Mouse (Mus musculus): Measurements from ENCODE around the gene Mmp28.

Mmp28 gene

GRCm38 (mm10) chr11:83447612-83448011 is 15.3 kb downstream of the Mmp28 start:
- DNase-seq (ENCODE audit: low spot score) = no peak

- DNase-seq (ENCODE audit: low spot score) = no peak
Observed at GRCm38 (mm10) chr11:83445001-83445400, 17.9 kb downstream of the Mmp28 start.

GRCm38 (mm10) chr11:83443824-83444223 is 19.0 kb downstream of the Mmp28 start:
- DNase-seq (ENCODE audit: low spot score) = no peak

- peak; percentile 80 for DNase-seq (ENCODE audit: low spot score)
Observed at GRCm38 (mm10) chr11:83442596-83443267, 20.1 kb downstream of the Mmp28 start.

- no peak for DNase-seq (ENCODE audit: low spot score)
Observed at GRCm38 (mm10) chr11:83441235-83441634, 21.6 kb downstream of the Mmp28 start.

GRCm38 (mm10) chr11:83440081-83441064 is 22.5 kb downstream of the Mmp28 start:
- peak; percentile 88 for DNase-seq (ENCODE audit: low spot score)

- DNase-seq (ENCODE audit: low spot score) = no peak
Observed at GRCm38 (mm10) chr11:83439426-83440060, 23.3 kb downstream of the Mmp28 start.

- DNase-seq (ENCODE audit: low spot score) = no peak
Observed at GRCm38 (mm10) chr11:83437377-83437776, 25.5 kb downstream of the Mmp28 start, which contains the start of gene 1700020L24Rik. Gene 1700020L24Rik, plus strand, starts transcription at chr11:83437677.

- DNase-seq (ENCODE audit: low spot score) = no peak
Observed at GRCm38 (mm10) chr11:83432533-83432932, 30.3 kb downstream of the Mmp28 start.

GRCm38 (mm10) chr11:83429355-83429754 is 33.5 kb downstream of the Mmp28 start, which contains the start of gene Gas2l2:
Gene Gas2l2, minus strand, starts transcription at chr11:83429455.
- DNase-seq (ENCODE audit: low spot score) = no peak

- peak; percentile 31 for DNase-seq (ENCODE audit: low spot score)
Observed at GRCm38 (mm10) chr11:83426964-83427363, 35.9 kb downstream of the Mmp28 start.

- DNase-seq (ENCODE audit: low spot score) = peak; percentile 71
Observed at GRCm38 (mm10) chr11:83424681-83425080, 38.2 kb downstream of the Mmp28 start.

- DNase-seq (ENCODE audit: low spot score) = peak; percentile 56
Observed at GRCm38 (mm10) chr11:83421305-83421704, 41.6 kb downstream of the Mmp28 start.

GRCm38 (mm10) chr11:83420338-83420737 is 42.5 kb downstream of the Mmp28 start:
- no peak for DNase-seq (ENCODE audit: low spot score)

- DNase-seq (ENCODE audit: low spot score) = no peak
Observed at GRCm38 (mm10) chr11:83418566-83418965, 44.3 kb downstream of the Mmp28 start.

- DNase-seq (ENCODE audit: low spot score) = no peak
Observed at GRCm38 (mm10) chr11:83417708-83418107, 45.2 kb downstream of the Mmp28 start.

- peak; percentile 57 for DNase-seq (ENCODE audit: low spot score)
Observed at GRCm38 (mm10) chr11:83417080-83417479, 45.8 kb downstream of the Mmp28 start.

GRCm38 (mm10) chr11:83410510-83410909 is 52.4 kb downstream of the Mmp28 start:
- DNase-seq (ENCODE audit: low spot score) = no peak

GRCm38 (mm10) chr11:83409792-83410291 is 53.0 kb downstream of the Mmp28 start:
- no peak for DNase-seq (ENCODE audit: low spot score)

- DNase-seq (ENCODE audit: low spot score) = no peak
Observed at GRCm38 (mm10) chr11:83409087-83409754, 53.6 kb downstream of the Mmp28 start, which contains the start of gene Rasl10b. Gene Rasl10b, plus strand, starts transcription at chr11:83409137.

- DNase-seq (ENCODE audit: low spot score) = no peak
Observed at GRCm38 (mm10) chr11:83408242-83408641, 54.6 kb downstream of the Mmp28 start.

Measured in lung, postnatal 25 days (tissue).